Mouse (Mus musculus) mesoderm, embryonic 11.5 days (tissue): Measurements from ENCODE around the gene Prex1.
A peak's percentile ranks its signal among the peaks of the same experiment; 100 is the strongest.

Experiments used
- DNase-seq: peaks from one replicate; pipeline ENCODE4 v3.0.0-alpha.2; 2012; ENCODE audit warnings: low read depth, low spot score

Prex1 gene

DNA sequence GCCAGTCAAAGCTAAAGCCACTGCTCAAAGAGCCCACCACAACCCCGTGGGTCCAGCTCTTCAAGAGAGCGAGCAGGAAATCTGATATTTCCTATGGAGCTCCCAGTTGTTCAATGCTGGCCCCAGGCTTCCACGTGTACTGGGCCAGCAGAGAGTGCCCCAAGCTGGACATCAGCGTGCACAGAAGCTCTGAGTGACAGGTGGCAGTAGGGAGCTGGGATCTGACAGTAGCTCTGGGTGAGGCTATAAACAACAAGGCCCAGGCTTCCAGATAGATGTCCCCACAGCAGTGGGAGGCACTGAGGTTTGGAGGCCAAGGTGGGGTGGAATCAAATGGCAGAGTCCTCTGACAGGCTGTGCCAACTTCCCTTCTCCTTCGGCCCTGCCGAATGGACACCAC is 107.6 kb downstream of the Prex1 start:
- DNase-seq: no peak

DNA sequence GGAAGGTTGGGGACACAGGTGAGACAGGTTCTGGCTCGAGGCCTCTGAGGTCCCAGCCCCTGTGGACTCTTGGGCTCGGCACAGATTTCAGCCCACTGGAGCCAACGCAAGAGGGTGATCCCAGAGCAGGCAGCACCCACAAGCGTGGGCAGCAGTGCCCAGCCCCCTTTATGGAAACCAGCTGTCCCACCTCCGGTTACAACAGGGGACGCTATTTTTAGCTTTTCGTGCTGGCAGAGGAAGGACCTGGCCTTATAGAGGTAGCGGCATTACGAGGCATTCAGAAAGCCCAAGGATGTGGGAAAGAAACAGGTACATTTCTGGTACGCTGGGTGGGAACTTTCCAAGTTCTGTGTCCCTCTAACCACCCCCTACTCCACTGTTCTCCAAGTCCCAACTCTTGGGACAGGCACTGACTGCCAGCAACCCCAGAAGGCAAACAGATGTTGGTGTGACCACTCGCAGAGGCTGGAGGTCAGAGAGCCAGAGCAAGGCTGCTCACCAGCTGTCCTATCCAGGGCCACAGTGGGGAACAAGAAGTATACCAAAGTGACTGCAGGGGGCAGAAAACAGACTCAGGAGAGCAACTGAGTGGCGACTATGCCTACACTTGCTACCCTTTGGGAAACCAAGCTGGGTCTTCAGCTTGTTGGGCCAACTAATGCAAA is 108.3 kb downstream of the Prex1 start:
- DNase-seq: no peak

DNA sequence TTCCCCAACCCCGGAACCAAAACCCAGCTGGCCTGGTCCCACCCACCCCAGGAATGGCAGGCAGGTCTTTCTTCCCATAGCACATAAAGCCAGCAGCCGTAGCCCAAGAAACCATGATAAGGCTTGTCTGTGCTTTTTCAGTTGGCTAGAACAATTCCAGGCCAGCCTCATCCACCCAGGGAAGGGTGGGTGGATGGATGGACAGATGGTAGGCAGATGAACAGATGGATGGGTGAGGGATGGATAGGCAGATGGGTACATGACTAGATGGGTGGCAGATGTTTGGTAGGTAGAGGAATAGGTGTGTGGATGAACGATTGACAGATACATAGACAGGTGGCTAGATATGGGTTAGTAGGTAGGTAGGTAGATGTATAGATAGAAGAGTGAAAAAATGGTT is 110.7 kb downstream of the Prex1 start:
- DNase-seq: no peak

DNA sequence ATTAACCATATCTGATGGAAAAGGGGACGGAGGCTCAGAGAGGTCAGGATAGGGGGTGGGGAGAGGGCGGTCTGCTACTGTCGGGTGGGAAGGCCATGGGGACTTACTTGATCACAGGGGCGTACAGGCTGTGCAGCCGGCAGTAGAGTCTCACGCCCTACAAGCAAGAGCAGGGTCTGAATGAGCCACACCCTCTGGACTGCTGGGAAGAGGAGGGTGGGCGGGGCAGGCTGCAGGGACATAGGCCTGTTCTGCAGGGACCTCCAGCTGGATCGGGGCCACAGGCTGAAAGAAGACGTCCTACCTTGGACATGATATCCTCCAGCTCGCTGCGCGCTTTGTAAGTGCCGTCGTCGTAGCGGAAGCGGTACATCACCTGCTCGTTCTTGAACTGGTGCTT is 112.2 kb downstream of the Prex1 start:
- DNase-seq: no peak

DNA sequence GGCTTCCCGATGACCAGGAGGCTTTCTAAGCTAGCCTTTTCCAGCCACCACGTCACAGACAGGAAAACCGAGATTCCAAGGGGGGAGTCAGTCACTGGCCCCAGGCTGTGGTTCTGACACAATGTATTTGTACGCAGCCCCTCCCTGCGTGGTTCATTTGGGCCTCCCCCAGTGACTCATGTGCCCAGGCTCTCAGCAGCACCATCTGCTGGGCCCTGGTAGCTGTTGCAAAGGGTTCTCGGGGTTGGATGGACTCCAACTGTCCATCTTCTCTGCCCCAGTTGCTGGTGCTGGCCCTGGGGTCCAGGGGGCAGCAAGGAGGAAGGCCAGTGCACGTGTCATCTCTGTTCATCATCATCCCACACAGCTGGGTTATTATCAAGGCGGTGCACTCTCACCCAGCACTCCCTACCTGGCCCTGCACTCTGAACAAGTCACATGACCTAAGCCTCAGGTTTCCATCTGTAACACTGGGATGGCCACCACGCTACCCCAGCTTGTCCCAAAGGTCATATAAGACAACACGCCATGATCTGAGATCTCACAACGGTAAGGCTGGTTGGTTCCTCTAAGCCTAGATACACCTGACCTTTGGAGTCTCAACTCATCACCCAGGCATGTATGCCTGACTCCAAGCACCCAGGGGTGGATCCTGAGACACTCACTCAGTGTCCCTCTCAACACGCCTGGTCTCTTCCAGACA is 115.0 kb downstream of the Prex1 start:
- DNase-seq: no peak

DNA sequence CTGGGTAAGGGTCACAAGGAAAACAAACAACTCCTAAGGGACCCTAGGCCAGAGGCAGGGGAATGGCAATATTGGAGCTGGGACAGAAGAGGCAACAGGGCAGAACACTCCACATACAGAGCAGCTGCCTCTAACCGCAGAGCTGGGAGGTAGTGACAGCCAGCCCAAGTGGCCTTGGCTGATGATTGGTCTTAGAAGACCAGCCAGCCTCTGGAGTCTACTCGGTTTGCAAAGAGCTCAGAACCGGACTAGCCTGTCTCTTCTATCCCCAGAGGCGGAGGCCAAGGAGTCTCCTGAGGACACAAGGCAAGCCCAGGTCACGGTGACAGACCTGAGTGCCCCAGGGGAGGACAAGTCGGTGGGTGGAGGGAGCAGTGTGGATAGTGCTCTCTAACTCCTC is 115.9 kb downstream of the Prex1 start:
- DNase-seq: no peak

DNA sequence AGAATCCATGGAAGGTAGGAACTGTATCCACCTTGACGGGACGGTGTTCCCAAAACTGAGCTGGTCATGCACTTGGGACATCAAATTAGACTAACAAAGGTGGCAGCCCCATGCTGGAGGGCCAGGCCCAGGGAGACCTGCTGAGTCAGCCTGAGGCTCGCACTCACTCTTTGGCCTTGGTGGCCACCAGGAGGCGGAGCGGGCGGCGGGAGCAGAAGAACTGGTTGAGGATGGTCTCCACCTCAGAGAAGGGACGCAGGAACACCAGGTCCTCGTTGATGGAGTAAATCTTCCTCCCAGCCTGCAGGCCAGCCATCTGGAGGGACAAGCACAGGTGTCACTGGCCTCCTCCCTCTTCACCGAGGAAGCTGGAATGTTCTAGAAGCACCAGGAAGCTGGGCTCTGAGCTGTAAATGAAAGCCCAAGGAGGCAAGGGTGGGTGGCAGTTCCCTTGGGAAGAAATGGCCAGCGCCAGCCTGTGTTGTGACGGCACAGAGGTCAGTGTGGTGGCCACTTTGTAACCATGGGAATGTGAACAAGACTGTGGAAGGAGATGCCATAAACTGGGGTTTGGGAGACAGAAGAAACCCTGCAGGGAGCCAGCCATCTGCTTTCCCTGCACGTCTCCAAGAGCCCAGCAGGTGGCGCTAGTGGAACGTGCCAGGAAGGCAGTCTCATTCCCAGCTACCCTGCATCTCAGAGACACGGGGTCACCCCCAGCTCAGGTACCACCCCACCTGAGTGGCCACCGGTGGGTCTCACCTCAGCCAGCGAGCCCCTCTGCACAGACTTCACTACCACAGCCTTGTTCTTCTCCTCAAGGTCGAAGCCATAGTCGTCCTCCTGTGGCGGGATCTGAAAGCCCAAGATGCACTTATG is 121.4 kb downstream of the Prex1 start:
- DNase-seq: peak; percentile 83

DNA sequence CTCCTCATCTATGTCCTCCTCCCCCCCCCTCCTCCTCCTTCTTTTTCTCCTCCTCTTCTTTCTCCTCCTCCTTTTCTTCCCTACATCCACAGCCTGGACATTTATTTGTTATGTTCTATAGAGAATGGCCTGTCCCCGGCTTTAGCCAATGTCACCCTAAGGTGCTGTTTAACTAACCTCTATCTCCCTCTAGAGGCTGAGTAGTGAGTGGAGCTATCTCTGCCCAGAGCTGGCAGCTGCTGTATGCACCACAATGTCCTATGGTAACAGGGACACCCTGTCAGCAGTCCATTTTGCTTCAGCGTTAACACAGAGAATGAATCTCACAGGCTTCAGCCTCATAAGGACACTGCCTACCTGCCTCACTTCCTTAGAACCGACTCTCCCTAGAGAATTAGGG is 129.1 kb downstream of the Prex1 start:
- DNase-seq: no peak

DNA sequence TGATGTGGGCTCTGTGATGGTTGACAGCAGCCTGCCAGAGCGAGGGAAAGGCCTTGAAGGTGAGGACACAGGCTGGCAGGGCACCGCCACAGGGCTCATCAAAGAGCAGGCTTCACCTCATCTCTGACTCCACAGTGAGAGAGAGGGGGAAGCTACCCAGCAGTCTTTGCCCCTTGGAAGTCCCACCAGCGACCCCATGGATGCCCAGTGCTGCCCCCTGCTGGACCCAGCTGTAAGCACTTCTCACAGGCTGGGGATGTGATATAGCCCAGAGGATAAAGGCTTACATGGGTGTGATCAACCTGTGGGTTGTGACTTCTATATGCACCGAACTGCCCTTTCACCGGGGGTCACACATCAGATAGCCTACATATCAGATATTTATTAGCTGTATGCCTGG is 130.3 kb downstream of the Prex1 start:
- no peak for DNase-seq

DNA sequence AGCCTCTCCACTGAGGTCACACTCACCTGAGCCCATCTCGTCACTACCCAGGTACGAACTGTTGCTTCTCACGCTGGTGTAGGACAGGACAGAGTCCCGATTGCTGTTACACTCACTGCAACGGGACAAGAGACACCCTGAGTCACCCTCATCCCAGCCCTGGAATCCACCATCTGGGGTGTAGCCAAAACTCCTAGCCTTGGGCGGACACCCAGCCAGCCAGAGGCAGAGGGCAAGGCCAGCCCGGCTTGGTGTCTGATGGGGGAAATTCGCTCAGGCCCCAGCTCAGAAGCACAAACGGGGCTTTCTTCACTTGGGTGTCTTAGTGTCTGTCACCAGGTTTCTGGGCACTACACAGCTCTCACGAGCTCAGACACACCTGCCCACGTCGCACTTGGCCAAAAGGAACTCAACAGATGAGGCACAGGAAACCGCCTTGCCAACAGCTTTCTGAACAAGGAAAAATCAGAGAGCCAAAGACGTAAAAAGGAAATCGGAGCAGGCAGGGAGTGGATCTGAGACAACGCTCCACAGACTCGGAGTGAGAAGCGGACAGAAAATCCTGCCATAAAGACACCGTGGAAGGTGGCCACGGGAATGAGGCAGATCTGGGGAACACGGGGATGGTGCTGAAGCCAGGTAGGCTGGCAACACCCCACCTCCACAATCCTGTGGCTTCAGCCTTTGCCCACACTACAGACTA is 131.6 kb downstream of the Prex1 start:
- DNase-seq: no peak

DNA sequence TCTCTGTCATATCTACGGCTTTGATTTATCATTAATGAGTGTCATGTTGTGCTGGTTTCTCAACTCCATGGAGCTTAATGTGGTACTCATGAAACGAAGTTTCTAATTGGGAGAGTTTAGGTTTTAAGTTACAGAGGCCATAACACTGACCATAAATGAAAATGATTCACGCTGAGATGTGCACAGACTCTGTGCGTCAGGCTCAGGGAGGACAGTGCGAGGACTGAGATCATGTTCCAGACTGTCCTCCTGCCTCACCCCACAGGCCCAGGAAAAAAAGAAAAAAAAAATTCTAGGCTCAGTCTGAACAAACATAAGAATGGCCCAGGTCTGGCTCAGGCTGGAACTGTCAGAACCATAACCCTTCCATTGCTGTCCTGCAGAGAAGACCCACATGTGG is 133.8 kb downstream of the Prex1 start:
- no peak for DNase-seq

DNA sequence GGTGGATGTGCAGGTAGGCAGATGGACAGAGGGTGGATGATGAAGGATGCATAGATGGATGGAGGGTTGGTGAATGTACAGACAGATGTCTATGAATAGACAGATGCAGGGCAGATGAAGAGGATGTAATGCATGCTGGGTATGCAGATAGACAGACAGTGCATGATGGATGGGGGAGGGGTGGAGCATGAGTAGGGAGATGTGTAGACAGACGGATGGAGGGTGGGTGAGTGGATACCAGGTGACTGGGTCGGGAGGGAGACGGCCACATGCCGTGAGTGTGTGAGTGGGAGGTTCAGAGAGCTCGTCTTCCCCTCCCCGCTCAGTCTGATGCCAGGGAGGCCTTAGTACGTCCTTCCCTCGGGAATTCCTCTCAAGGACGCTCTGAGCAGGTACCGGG is 134.3 kb downstream of the Prex1 start:
- DNase-seq: no peak

DNA sequence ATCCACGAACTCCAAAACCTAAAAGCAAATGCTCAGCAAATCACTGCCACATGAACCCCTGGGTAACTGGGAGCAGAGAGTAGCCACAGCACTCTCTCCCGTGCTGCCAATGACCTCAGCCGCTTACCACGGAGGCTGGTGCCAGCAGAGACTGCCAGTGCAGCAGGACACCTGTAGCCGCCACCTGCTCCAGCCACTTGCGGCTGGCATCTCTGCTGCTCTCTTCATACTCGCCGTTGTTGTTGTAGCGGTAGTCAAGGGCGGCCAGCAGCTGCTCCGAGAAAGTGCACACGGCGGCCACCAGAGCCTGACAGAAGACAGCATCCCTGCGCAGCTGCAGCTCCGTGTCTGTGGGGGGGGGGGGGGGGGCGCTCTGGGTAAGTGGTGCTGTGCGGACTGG is 138.2 kb downstream of the Prex1 start:
- no peak for DNase-seq

DNA sequence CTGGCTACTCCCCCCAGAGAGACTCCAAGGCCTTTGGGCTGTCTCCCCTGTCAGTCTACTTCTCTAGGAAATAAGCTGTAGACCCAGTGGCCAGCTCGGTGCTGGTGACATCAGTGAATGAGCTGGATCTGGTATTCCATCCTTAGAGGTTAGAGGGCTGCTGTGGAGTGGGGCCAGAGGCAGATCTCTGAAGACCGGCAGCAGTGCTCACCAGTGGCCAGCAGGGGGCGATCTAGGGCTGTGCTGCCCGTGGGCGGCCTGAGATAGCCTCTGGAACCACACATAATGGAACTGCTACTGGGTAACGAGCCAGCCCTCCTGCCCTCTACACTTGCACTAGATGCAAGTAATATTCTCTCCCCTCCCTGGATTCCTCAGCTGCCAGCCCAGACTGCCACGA is 138.7 kb downstream of the Prex1 start:
- peak; percentile 73 for DNase-seq

DNA sequence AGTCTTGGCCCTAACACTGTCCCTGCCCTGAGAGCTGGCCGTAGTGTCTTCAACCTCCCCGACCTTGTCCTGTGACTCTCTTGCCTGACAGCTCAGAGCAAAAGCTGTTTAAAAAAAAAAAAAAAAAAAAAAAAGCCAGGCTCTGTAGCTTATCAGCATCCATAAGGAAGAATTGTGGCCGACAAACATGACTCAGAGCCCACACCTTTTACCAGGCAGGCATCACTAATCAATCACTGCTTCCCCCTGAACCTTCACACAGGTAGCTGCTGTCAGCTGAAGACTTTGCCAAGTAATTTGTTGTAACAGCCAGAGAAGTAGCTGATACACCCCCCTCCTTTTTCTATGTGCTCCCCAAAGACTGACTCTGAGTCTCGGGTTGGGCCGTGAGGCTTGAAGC is 140.0 kb downstream of the Prex1 start:
- DNase-seq: no peak

DNA sequence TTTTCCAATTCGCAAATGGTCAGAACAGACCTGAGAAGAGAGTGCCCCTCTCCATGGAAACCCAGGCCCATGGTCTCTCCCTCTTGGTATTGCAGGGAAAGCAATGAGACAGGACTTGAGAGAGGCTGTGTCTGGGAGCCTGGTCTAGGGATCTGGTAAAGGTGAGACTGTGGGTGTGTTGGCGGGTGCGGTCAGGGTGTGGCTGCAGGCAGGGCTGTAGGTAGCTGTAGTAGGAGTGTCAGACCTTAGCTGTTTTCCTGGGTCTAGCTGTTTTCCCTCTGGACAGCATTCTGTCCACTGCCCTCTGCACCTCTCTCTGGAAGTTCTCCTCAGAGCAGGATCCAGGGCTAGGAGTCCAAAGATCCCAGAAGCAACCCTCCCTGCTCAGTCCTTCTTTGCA is 141.3 kb downstream of the Prex1 start:
- no peak for DNase-seq

DNA sequence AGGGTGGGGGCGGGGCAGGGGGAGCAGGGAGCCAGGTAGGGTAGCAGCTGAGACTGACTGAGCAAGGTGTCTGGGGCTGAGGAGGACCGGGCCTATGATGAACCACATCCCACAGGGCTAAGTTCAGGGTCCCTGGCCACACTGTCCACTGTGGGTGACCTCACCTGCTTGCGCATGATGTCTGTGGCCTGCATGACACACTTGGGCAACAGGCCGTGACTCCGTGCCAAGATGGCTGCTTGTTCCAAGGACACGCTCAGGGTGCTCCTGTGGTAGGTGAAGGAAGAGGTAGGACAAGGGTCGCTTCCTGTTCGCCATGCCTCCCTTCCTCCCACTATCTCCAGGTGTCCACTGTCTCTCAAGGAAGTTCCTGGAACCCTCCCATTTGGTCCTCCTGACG is 144.4 kb downstream of the Prex1 start:
- no peak for DNase-seq

DNA sequence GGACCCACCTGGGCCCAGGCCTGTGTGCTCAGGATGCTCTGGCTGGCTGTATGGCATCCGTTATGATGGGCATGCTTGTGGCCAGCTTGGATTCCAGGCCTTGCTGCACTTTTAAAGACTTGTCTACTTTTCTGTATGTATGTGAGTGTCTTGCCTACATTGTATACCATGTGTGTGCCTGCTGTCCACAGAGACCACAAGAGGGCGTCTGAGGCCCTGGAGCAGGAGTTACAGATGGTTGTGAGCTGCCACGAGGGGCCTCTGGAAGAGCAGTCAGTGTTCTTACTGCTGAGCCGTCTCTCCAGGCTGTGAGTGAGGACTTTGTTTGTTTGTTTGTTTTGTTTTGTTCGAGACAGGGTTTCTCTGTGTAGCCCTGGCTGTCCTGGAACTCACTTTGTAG is 148.1 kb downstream of the Prex1 start:
- DNase-seq: no peak

DNA sequence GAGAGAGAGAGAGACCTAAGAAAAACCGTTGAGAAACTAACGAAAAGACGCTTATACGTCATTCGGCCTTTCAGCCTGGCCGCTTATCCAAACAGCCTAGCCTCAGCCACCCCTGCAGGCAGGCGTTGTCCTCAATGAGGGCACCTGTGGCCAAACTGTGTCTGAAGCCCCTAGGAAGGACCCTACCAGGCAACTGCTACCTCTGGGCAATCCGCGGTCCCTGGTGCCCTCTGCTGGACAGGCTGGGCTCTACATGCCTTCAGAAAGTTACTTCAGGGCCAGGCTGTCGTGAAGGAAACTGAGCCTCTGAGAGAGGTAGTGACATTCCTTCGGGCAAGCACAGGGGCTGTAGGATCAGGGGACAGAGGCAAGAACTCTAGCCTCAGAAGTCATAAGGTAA is 149.2 kb downstream of the Prex1 start:
- peak; percentile 77 for DNase-seq

DNA sequence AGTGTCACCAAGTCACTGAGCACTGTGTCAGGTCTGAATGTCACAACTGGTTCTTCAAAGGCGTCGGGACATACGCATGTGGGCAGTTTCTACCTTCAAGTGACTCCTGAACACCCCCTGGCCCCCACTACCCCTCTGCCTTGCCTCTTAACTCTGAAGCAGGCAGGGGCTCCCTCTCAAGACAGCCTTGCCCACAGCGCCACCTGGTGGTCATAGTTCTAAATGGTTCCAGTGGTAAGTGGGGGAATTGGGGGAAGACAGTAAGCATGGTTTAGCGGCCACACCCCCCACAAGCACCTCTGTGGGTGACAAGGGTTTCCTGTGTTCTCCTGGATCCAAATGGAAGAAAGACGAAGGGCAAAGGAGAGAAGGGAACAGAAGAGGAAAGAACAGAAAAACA is 149.7 kb downstream of the Prex1 start:
- peak; percentile 92 for DNase-seq

DNA sequence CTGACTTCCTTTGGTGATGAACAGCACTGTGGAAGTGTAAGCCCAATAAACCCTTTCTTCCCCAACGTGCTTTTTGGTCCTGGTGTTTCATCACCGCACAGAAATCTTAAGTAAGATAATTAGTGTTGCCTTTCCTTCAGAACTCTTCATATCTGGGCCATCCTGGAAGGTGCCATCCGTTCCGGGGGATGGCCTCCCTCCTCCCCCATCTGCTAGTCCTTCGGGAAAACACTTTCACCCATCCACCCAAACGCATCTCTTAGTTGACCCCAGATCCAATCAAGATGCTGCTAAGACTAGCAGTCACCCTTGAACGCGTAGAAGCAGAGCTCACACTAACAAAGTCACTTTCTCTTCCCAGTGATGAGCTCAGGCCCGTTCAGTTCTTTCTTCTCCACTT is 150.6 kb downstream of the Prex1 start:
- no peak for DNase-seq

DNA sequence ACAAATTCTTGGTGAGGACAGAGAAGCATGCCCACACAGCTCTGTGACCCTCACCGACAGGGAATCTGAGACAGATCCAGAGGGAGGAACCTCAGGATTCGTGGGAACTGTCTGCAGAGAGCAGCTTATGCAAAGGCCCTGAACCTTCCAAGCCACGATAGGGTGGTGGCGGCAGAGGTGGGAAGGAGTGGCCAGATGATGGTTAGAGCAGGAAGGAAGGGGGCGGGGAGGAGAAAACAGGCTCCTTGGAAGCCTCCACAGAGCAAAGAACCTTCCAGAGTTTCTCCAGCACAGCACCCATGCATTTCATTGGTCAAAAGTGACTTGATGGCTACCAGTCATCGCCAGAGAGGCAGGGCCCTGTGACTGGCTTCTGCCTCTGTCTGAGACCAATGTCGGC is 151.9 kb downstream of the Prex1 start:
- no peak for DNase-seq
